8 mouse cellular contexts compared by ENCODE assay signal in genomic region chr9:45431150-45431549, GRCm38 (mm10). TPM values are rescaled to one million over a fixed set of nuclear protein-coding genes. Genes with fewer than 3 reads are reported as not detected.
DNase-seq lines count a peak whose midpoint lies in the region; ATAC-seq and TF ChIP-seq lines count a peak whose summit lies in the region.

No protein-coding gene starts in this region.

- no peaks in the 10 kb centered on the region for H3K36me3 ChIP-seq in lung, postnatal 0 days (ENCODE audit: insufficient read depth, low read length)
- H3K36me3 ChIP-seq in embryonic facial prominence, embryonic 13.5 days = no peaks in the 10 kb centered on the region
- H3K36me3 ChIP-seq in kidney, embryonic 16.5 days (ENCODE audit: insufficient read depth, low read length) = no peaks in the 10 kb centered on the region
- H3K36me3 ChIP-seq in stomach, embryonic 14.5 days (ENCODE audit: control insufficient read depth, insufficient read depth, low read length) = no peaks in the 10 kb centered on the region

- no peak for TF ChIP-seq CTCF in lung, postnatal 0 days (IDR thresholded peaks at IDR 0.05)

- H3K4me2 ChIP-seq in lung, postnatal 0 days (replicated peaks; ENCODE audit: low read depth, low read length) = peak overlapping the region; percentile 36; the same call in 1 of the 2 replicates
- peak overlapping the region; percentile 86 for H3K4me2 ChIP-seq in embryonic facial prominence, embryonic 13.5 days
- peak overlapping the region; percentile 62 for H3K4me2 ChIP-seq in kidney, embryonic 16.5 days (replicated peaks; ENCODE audit: low read depth, low read length)
- peak overlapping the region; percentile 54 for H3K4me2 ChIP-seq in stomach, embryonic 14.5 days (replicated peaks; ENCODE audit: low read depth, low read length)

- ATAC-seq in lung, postnatal 0 days = no peak
- ATAC-seq in embryonic facial prominence, embryonic 13.5 days (ENCODE audit: insufficient number of reproducible peaks, insufficient read depth, low FRiP score, low TSS enrichment, low read depth) = 0 out of 2 replicates have a peak, but pooled peaks have one; percentile 3
- peak; percentile 59; the same call in 1 of the 2 replicates for ATAC-seq in kidney, embryonic 16.5 days (ENCODE audit: low FRiP score, low TSS enrichment)
- peak; percentile 58 for ATAC-seq in stomach, embryonic 14.5 days (ENCODE audit: insufficient number of reproducible peaks, insufficient read depth, low FRiP score, low read depth)

- no peaks in the 10 kb centered on the region; the same call in 1 of the 2 replicates for H3K4me1 ChIP-seq in lung, postnatal 0 days (ENCODE audit: insufficient read depth, low read depth, low read length)
- H3K4me1 ChIP-seq in embryonic facial prominence, embryonic 13.5 days = peaks cover 24% of the 10 kb centered on the region
- H3K4me1 ChIP-seq in kidney, embryonic 16.5 days (ENCODE audit: insufficient read depth, low read length) = peaks cover 11% of the 10 kb centered on the region; the same call in 1 of the 2 replicates
- peaks cover 10% of the 10 kb centered on the region; the same call in 1 of the 2 replicates for H3K4me1 ChIP-seq in stomach, embryonic 14.5 days (ENCODE audit: control insufficient read depth, insufficient read depth, low read length)

- no peaks in the 10 kb centered on the region for H3K9me3 ChIP-seq in lung, postnatal 0 days (ENCODE audit: low read length)
- no peaks in the 10 kb centered on the region for H3K9me3 ChIP-seq in embryonic facial prominence, embryonic 13.5 days
- H3K9me3 ChIP-seq in kidney, embryonic 16.5 days (ENCODE audit: low read length) = no peaks in the 10 kb centered on the region
- no peaks in the 10 kb centered on the region for H3K9me3 ChIP-seq in stomach, embryonic 14.5 days (ENCODE audit: control insufficient read depth, low read depth, low read length)

- WGBS in lung, postnatal 0 days = 5% methylated on average over 24 of the region's 26 CpGs
- 3% methylated on average over 26 of the region's 26 CpGs for WGBS in embryonic facial prominence, embryonic 13.5 days
- WGBS in kidney, embryonic 16.5 days = 2% methylated on average over 26 of the region's 26 CpGs
- 7% methylated on average over 26 of the region's 26 CpGs for WGBS in stomach, embryonic 14.5 days

- no peak overlapping the region for H3K27ac ChIP-seq in lung, postnatal 0 days (ENCODE audit: low read length)
- H3K27ac ChIP-seq in embryonic facial prominence, embryonic 13.5 days = no peak overlapping the region
- H3K27ac ChIP-seq in kidney, embryonic 16.5 days (ENCODE audit: low read length) = no peak overlapping the region
- H3K27ac ChIP-seq in stomach, embryonic 14.5 days (ENCODE audit: low read length) = no peak overlapping the region

- no peak for TF ChIP-seq EP300 in lung, postnatal 0 days (IDR thresholded peaks at IDR 0.05)

- peaks cover 40% of the 10 kb centered on the region for H3K27me3 ChIP-seq in lung, postnatal 0 days (replicated peaks; ENCODE audit: insufficient read depth, low read length)
- H3K27me3 ChIP-seq in embryonic facial prominence, embryonic 13.5 days = peaks cover 94% of the 10 kb centered on the region
- peaks cover 46% of the 10 kb centered on the region for H3K27me3 ChIP-seq in kidney, embryonic 16.5 days (ENCODE audit: insufficient read depth, low read length)
- H3K27me3 ChIP-seq in stomach, embryonic 14.5 days (ENCODE audit: control insufficient read depth, insufficient read depth, low read length) = peaks cover 33% of the 10 kb centered on the region

- H3K4me3 ChIP-seq in lung, postnatal 0 days (ENCODE audit: low read depth, low read length) = 0 out of 2 replicates have a peak overlapping the region, but pooled peaks have one; percentile 6
- H3K4me3 ChIP-seq in embryonic facial prominence, embryonic 13.5 days = peak overlapping the region; percentile 45
- peak overlapping the region; percentile 45 for H3K4me3 ChIP-seq in kidney, embryonic 16.5 days (ENCODE audit: low read length)
- H3K4me3 ChIP-seq in stomach, embryonic 14.5 days (ENCODE audit: low read depth, low read length) = peak overlapping the region; percentile 30

- DNase-seq in lung, postnatal 0 days (ENCODE audit: low spot score) = no peak
- DNase-seq in lung, postnatal 4 days = no peak
- no peak for DNase-seq in testis, postnatal 10 days (ENCODE audit: low spot score)
- DNase-seq in urinary bladder, postnatal 4 days (ENCODE audit: low spot score in 2 of 2) = no peak
- DNase-seq in ovary, postnatal 14 days (ENCODE audit: low spot score) = no peak

- no peak overlapping the region for H3K9ac ChIP-seq in lung, postnatal 0 days (replicated peaks; ENCODE audit: low read depth)
- H3K9ac ChIP-seq in embryonic facial prominence, embryonic 13.5 days = peak overlapping the region; percentile 49
- H3K9ac ChIP-seq in kidney, embryonic 16.5 days (replicated peaks; ENCODE audit: low read length) = no peak overlapping the region
- no peak overlapping the region for H3K9ac ChIP-seq in stomach, embryonic 14.5 days (replicated peaks; ENCODE audit: low read depth, low read length)

RNA-seq across cellular contexts. Expression of gene Dscaml1, which starts 4.7 kb away (rescaled TPM):
- polyA plus RNA-seq in lung, postnatal 0 days (2015; fragmentation: Nextera tagmentation; extraction: Ambion mirVana) = 0.16 and 0.19 TPM in 2 replicates
- polyA plus RNA-seq in embryonic facial prominence, embryonic 13.5 days (2015; fragmentation: Nextera tagmentation; extraction: Ambion mirVana) = 0.50 and 0.97 TPM in 2 replicates
- 0.17 and 0.37 TPM in 2 replicates for polyA plus RNA-seq in kidney, embryonic 16.5 days (2015; fragmentation: Nextera tagmentation; extraction: Ambion mirVana)
- polyA plus RNA-seq in stomach, embryonic 14.5 days (2014; fragmentation: Nextera tagmentation; extraction: Ambion mirVana) = 0.06 TPM in 1 of 2 replicates, not detected in the other

RNA-seq across cellular contexts. Expression of gene Fxyd2, which starts 31.7 kb away (rescaled TPM):
- 1.2 and 1.5 TPM in 2 replicates for polyA plus RNA-seq in lung, postnatal 0 days (2015; fragmentation: Nextera tagmentation; extraction: Ambion mirVana)
- polyA plus RNA-seq in embryonic facial prominence, embryonic 13.5 days (2015; fragmentation: Nextera tagmentation; extraction: Ambion mirVana) = 7.6 and 9.3 TPM in 2 replicates
- polyA plus RNA-seq in kidney, embryonic 16.5 days (2015; fragmentation: Nextera tagmentation; extraction: Ambion mirVana) = 746 and 828 TPM in 2 replicates
- 4.4 and 5.3 TPM in 2 replicates for polyA plus RNA-seq in stomach, embryonic 14.5 days (2014; fragmentation: Nextera tagmentation; extraction: Ambion mirVana)

Comparison
In these comparisons a context has a peak if more than half of its experiments do, and no peak if none do; other contexts are left out.
1. H3K4me2 ChIP-seq: peak in every context shown above with its lines; median percentile 86 in embryonic facial prominence, embryonic 13.5 days; 62 in kidney, embryonic 16.5 days; 54 in stomach, embryonic 14.5 days; 36 in lung, postnatal 0 days.
2. RNA of gene Fxyd2, which starts 31.7 kb away (polyA plus RNA-seq): 746 to 828 TPM in kidney, embryonic 16.5 days; 7.6 to 9.3 TPM in embryonic facial prominence, embryonic 13.5 days, 4.4 to 5.3 TPM in stomach, embryonic 14.5 days and 1.2 to 1.5 TPM in lung, postnatal 0 days; every median in the first group is over 10 times any median in the second.
3. Peak in every context shown above with its lines, with median percentiles within 50 percentile points of each other: H3K4me3 ChIP-seq.